Mouse (Mus musculus): ENCODE results near the gene Zfp398. TPM values are rescaled to one million over a fixed set of nuclear protein-coding genes. Genes with fewer than 3 reads are reported as not detected.
A peak's percentile ranks its signal among the peaks of the same experiment; 100 is the strongest.

Zfp398 gene
- polyA plus RNA-seq, 1 experiment from 2014 or later = 2.8 TPM

GRCm38 (mm10) chr6:47911650-47912049 lies 76.2 kb downstream of the Zfp398 start:
- Histone ChIP-seq H3K4me3 (ENCODE audit: low read depth, low read length) (no peak overlapping the region), H3K4me2 (replicated peaks; ENCODE audit: low read depth) (no peak overlapping the region), H3K36me3 (ENCODE audit: control insufficient read depth, insufficient read depth) (peaks cover under 1% of the 10 kb centered on the region; the same call in 1 of the 2 replicates), H3K9me3 (ENCODE audit: control insufficient read depth) (no peaks in the 10 kb centered on the region), H3K9ac (ENCODE audit: low read depth, low read length) (no peak overlapping the region), H3K27ac (ENCODE audit: low read depth, low read length) (no peak overlapping the region), H3K27me3 (replicated peaks; ENCODE audit: control insufficient read depth, insufficient read depth, low read length) (no peaks in the 10 kb centered on the region), H3K4me1 (replicated peaks; ENCODE audit: control insufficient read depth, insufficient read depth, low read length) (0 out of 2 replicates have a peak, but pooled peaks cover 3% of the 10 kb centered on the region)
- WGBS = 50% methylated on average over 1 of the region's 1 CpGs
- ATAC-seq = no peak
- TF ChIP-seq CTCF (IDR thresholded peaks at IDR 0.05; ENCODE audit: low read depth) = no peak

DNA sequence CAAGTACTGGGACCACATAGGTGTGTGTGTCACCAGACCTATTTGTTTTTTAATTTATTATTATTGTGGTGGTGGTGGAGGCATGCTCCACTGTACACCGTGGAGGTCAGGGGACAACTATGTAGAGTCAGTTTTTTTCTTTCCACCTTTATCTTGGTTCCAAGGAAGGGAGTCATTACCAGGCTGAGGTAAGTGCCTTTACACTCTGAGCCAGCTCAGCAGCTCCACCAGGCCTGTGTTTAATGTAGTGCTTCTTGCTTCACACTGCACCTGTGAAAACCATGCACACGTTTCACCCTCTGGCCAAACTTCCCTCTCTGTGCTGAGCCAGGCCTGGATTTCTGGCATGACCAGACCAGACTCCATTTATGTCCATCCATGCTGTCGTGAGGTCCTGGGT lies 77.5 kb downstream of the Zfp398 start:
- WGBS = 36% methylated on average over 3 of the region's 3 CpGs
- H3K9me3 ChIP-seq (ENCODE audit: control insufficient read depth) = no peaks in the 10 kb centered on the region
- 0 out of 2 replicates have a peak, but pooled peaks cover 3% of the 10 kb centered on the region for H3K4me1 ChIP-seq (replicated peaks; ENCODE audit: control insufficient read depth, insufficient read depth, low read length)
- H3K27ac ChIP-seq (ENCODE audit: low read depth, low read length) = peak overlapping the region; percentile 46; the same call in 1 of the 2 replicates
- no peak overlapping the region for H3K4me3 ChIP-seq (ENCODE audit: low read depth, low read length)
- no peak overlapping the region for H3K9ac ChIP-seq (ENCODE audit: low read depth, low read length)
- TF ChIP-seq CTCF (IDR thresholded peaks at IDR 0.05; ENCODE audit: low read depth) = peak; percentile 56
- ATAC-seq = peak; percentile 60
- no peak overlapping the region for H3K4me2 ChIP-seq (replicated peaks; ENCODE audit: low read depth)
- no peaks in the 10 kb centered on the region for H3K27me3 ChIP-seq (replicated peaks; ENCODE audit: control insufficient read depth, insufficient read depth, low read length)
- no peaks in the 10 kb centered on the region; the same call in 1 of the 2 replicates for H3K36me3 ChIP-seq (ENCODE audit: control insufficient read depth, insufficient read depth)

- H3K9me3 ChIP-seq (ENCODE audit: control insufficient read depth) = no peaks in the 10 kb centered on the region
- peaks cover 3% of the 10 kb centered on the region; the same call in 1 of the 2 replicates for H3K4me1 ChIP-seq (replicated peaks; ENCODE audit: control insufficient read depth, insufficient read depth, low read length)
- no peak overlapping the region for H3K4me3 ChIP-seq (ENCODE audit: low read depth, low read length)
- no peaks in the 10 kb centered on the region for H3K27me3 ChIP-seq (replicated peaks; ENCODE audit: control insufficient read depth, insufficient read depth, low read length)
- TF ChIP-seq CTCF (IDR thresholded peaks at IDR 0.05; ENCODE audit: low read depth) = no peak
- H3K36me3 ChIP-seq (ENCODE audit: control insufficient read depth, insufficient read depth) = no peaks in the 10 kb centered on the region
- H3K27ac ChIP-seq (ENCODE audit: low read depth, low read length) = peak overlapping the region; percentile 64
- ATAC-seq = peak; percentile 63
- H3K9ac ChIP-seq (ENCODE audit: low read depth, low read length) = no peak overlapping the region; the same call in 1 of the 2 replicates
- 0 out of 2 replicates have a peak overlapping the region, but pooled peaks have one; percentile 21 for H3K4me2 ChIP-seq (replicated peaks; ENCODE audit: low read depth)
- WGBS = 39% methylated on average over 5 of the region's 5 CpGs
Observed at GRCm38 (mm10) chr6:47917051-47917450, 81.6 kb downstream of the Zfp398 start.

DNA sequence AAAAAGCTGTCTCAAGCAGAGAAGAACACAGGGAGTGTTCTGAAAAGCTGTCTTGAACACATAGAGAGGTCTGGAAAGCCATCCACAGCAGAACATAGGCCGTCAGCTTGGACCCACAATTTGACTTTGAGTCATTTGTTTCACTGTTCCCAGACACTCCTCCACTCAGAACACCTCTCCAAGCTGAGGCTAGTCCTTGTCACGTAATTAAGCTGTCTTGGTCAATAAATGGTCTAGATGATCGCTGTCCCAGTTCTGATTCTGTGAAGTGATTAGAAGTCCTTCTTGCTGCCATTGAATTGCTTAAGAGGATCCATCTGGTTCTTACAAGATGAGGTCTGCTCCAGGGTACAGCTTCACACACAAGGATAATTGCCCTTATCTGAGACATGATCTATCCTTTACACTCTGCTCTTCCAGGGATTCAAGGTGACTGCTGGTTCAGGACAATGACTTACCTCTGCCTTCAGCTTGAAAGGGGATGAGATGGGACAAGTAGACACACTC lies 83.4 kb downstream of the Zfp398 start:
- H3K9ac ChIP-seq (ENCODE audit: low read depth, low read length) = no peak overlapping the region
- ATAC-seq = no peak
- 50% methylated on average over 3 of the region's 3 CpGs for WGBS
- H3K27ac ChIP-seq (ENCODE audit: low read depth, low read length) = no peak overlapping the region; the same call in 1 of the 2 replicates
- H3K36me3 ChIP-seq (ENCODE audit: control insufficient read depth, insufficient read depth) = no peaks in the 10 kb centered on the region
- no peak overlapping the region for H3K4me3 ChIP-seq (ENCODE audit: low read depth, low read length)
- no peaks in the 10 kb centered on the region for H3K27me3 ChIP-seq (replicated peaks; ENCODE audit: control insufficient read depth, insufficient read depth, low read length)
- no peaks in the 10 kb centered on the region; the same call in 1 of the 2 replicates for H3K4me1 ChIP-seq (replicated peaks; ENCODE audit: control insufficient read depth, insufficient read depth, low read length)
- TF ChIP-seq CTCF (IDR thresholded peaks at IDR 0.05; ENCODE audit: low read depth) = no peak
- no peak overlapping the region for H3K4me2 ChIP-seq (replicated peaks; ENCODE audit: low read depth)
- no peaks in the 10 kb centered on the region for H3K9me3 ChIP-seq (ENCODE audit: control insufficient read depth)

GRCm38 (mm10) chr6:47919646-47920446 lies 84.4 kb downstream of the Zfp398 start:
- H3K27ac ChIP-seq (ENCODE audit: low read depth, low read length) = peak overlapping the region; percentile 97
- WGBS = 26% methylated on average over 11 of the region's 11 CpGs
- no peak for TF ChIP-seq CTCF (IDR thresholded peaks at IDR 0.05; ENCODE audit: low read depth)

More at GRCm38 (mm10) chr6:47919646-47920446, 84.4 kb downstream of the Zfp398 start:
- Histone ChIP-seq H3K27me3 (replicated peaks; ENCODE audit: control insufficient read depth, insufficient read depth, low read length) (no peaks in the 10 kb centered on the region), H3K4me1 (replicated peaks; ENCODE audit: control insufficient read depth, insufficient read depth, low read length) (no peaks in the 10 kb centered on the region; the same call in 1 of the 2 replicates), H3K9ac (ENCODE audit: low read depth, low read length) (peak overlapping the region; percentile 81; the same call in 1 of the 2 replicates), H3K4me3 (ENCODE audit: low read depth, low read length) (peak overlapping the region; percentile 86), H3K9me3 (ENCODE audit: control insufficient read depth) (no peaks in the 10 kb centered on the region), H3K36me3 (ENCODE audit: control insufficient read depth, insufficient read depth) (no peaks in the 10 kb centered on the region), H3K4me2 (replicated peaks; ENCODE audit: low read depth) (peak overlapping the region; percentile 78)
- ATAC-seq = peak; percentile 1; the same call in 1 of the 2 replicates
